Mouse (Mus musculus): ENCODE results near the gene Chuk. TPM values are rescaled to one million over a fixed set of nuclear protein-coding genes. Genes with fewer than 3 reads are reported as not detected.

Gene Chuk
- polyA plus RNA-seq, 1 experiment from 2014 or later = 40.1 TPM

DNA sequence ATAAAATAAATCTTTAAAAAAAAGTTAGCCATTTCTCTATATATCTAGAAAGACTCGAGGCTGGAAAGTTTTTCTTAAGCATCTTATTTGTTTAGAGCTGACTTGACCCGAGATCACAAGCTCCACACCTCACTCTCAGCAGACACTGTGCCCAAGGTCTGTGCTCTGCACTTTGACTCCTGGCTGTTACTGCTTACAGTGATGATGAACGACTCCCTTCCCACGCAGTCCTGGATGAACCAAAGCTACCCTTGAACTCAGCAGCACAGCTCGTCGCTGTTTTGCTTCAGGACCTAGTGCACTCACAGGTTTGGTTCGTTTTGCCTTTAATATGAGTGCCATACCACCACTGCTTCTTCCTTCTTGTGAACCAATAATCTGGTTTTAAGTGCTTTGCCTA is 43.5 kb downstream of the Chuk start:
- Histone ChIP-seq H3K27me3 (ENCODE audit: control insufficient read depth, insufficient read depth, low read depth, low read length) (no peaks in the 10 kb centered on the region), H3K4me1 (replicated peaks; ENCODE audit: control insufficient read depth, insufficient read depth, low read length) (peaks cover 9% of the 10 kb centered on the region), H3K9ac (ENCODE audit: low read length) (no peak overlapping the region), H3K36me3 (ENCODE audit: control insufficient read depth, insufficient read depth, low read length) (peaks cover 6% of the 10 kb centered on the region; the same call in 1 of the 2 replicates), H3K4me2 (ENCODE audit: low read depth, low read length) (no peak overlapping the region), H3K27ac (ENCODE audit: low read length) (no peak overlapping the region), H3K9me3 (ENCODE audit: control insufficient read depth, low read length) (no peaks in the 10 kb centered on the region), H3K4me3 (ENCODE audit: low read length) (no peak overlapping the region)
- 78% methylated on average over 7 of the region's 7 CpGs for WGBS
- no peak for ATAC-seq (ENCODE audit: low read depth)

DNA sequence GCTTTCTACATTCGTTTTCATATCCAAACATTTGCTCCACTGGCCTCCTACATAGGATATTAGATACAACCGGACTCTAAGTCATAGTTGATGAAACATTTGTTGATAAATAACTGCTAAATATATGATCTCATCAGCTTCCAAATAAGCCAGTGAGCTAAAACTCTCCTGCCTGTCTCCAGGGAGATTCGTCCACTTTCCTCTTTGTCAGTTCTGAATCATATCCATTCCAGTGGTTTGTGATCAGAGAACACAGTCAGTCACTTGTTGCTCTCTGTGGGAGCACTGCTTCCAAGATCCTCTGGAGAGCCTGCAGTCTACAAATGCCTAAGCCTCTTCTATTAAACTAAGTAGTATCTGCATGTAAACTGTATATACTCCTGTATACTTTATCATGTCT is 47.1 kb downstream of the Chuk start:
- peaks cover 12% of the 10 kb centered on the region; the same call in 1 of the 2 replicates for H3K36me3 ChIP-seq (ENCODE audit: control insufficient read depth, insufficient read depth, low read length)
- no peak overlapping the region for H3K4me2 ChIP-seq (ENCODE audit: low read depth, low read length)
- 81% methylated on average over 3 of the region's 3 CpGs for WGBS
- no peaks in the 10 kb centered on the region for H3K4me1 ChIP-seq (replicated peaks; ENCODE audit: control insufficient read depth, insufficient read depth, low read length)
- H3K9ac ChIP-seq (ENCODE audit: low read length) = no peak overlapping the region
- H3K27me3 ChIP-seq (ENCODE audit: control insufficient read depth, insufficient read depth, low read depth, low read length) = no peaks in the 10 kb centered on the region
- H3K9me3 ChIP-seq (ENCODE audit: control insufficient read depth, low read length) = no peaks in the 10 kb centered on the region
- H3K27ac ChIP-seq (ENCODE audit: low read length) = no peak overlapping the region
- no peak for ATAC-seq (ENCODE audit: low read depth)
- no peak overlapping the region for H3K4me3 ChIP-seq (ENCODE audit: low read length)

DNA sequence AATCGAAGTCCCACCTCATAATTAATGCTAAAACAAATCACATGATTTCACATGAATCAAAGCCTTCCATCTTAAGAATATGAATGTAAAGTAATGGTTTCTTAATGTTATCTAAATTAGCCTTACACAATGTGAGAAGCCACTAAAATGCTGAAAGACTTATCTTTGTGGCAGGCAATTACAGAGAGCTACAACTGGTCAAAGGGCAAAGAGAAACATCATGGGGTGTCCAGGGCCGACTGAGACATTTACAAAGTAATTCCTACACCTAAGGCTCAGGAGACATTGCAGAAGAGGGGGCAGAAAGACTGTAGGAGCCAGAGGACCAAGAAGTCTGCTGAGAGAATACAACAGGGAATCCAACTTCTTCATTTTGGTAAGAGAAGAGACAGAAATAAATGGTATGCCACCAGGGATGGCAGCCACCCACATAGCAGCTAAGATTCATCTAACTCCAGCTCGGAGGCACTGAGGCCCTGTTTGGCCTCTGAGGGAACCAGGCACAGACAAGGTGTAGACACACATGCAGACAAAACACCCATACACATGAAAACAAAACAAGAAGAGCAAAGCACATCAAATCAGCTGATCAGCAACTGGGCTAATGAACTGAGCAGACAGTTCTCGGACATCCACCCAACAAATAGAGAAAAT is 52.0 kb downstream of the Chuk start:
- H3K4me3 ChIP-seq (ENCODE audit: low read length) = no peak overlapping the region
- H3K27me3 ChIP-seq (ENCODE audit: control insufficient read depth, insufficient read depth, low read depth, low read length) = no peaks in the 10 kb centered on the region
- H3K4me1 ChIP-seq (replicated peaks; ENCODE audit: control insufficient read depth, insufficient read depth, low read length) = no peaks in the 10 kb centered on the region
- H3K9me3 ChIP-seq (ENCODE audit: control insufficient read depth, low read length) = no peaks in the 10 kb centered on the region
- ATAC-seq (ENCODE audit: low read depth) = no peak
- H3K36me3 ChIP-seq (ENCODE audit: control insufficient read depth, insufficient read depth, low read length) = peaks cover 21% of the 10 kb centered on the region
- no peak overlapping the region for H3K27ac ChIP-seq (ENCODE audit: low read length)
- 80% methylated on average over 4 of the region's 4 CpGs for WGBS
- no peak overlapping the region for H3K4me2 ChIP-seq (ENCODE audit: low read depth, low read length)
- H3K9ac ChIP-seq (ENCODE audit: low read length) = no peak overlapping the region

DNA sequence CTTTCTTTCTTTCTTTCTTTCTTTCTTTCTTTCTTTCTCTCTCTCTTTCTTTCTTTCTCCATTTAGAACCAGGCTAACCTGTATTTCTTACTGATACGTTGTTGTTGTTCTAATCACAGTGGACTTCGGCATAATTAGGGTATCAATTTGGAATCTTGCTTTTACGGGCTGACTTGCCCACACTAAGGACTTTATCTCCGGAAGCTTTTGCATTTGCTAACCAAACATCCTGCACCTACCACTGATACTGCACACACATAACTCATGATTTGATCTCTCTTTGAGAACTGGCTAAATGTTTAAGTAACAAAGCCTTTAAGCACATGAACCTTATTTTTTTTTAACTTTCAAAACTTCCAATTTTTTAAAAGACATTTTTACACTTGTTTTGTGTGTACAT is 56.9 kb downstream of the Chuk start:
- H3K9ac ChIP-seq (ENCODE audit: low read length) = no peak overlapping the region
- 58% methylated on average over 4 of the region's 4 CpGs for WGBS
- no peak overlapping the region for H3K4me3 ChIP-seq (ENCODE audit: low read length)
- no peak for ATAC-seq (ENCODE audit: low read depth)
- no peak overlapping the region for H3K4me2 ChIP-seq (ENCODE audit: low read depth, low read length)
- H3K27me3 ChIP-seq (ENCODE audit: control insufficient read depth, insufficient read depth, low read depth, low read length) = no peaks in the 10 kb centered on the region
- no peaks in the 10 kb centered on the region for H3K9me3 ChIP-seq (ENCODE audit: control insufficient read depth, low read length)
- H3K4me1 ChIP-seq (replicated peaks; ENCODE audit: control insufficient read depth, insufficient read depth, low read length) = no peaks in the 10 kb centered on the region
- peaks cover 12% of the 10 kb centered on the region for H3K36me3 ChIP-seq (ENCODE audit: control insufficient read depth, insufficient read depth, low read length)
- no peak overlapping the region for H3K27ac ChIP-seq (ENCODE audit: low read length)

DNA sequence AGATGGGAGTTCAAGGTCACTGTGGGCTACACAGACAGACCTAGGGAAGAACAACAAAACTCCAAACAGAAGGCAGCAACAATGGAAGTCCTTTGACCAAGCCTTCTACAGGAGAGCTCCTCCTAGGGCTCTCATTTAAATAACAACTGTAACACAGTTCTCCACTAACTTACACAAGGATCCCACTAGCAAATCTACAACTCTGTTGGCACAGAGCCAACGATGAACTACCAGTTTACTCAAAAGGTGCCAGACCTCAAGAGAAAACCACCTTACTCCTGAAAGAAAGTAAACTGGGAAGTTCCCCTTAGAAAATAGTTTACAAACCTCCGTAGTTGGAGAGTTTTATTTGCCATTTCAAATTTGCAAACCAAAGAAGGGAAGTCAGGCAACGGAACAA is 58.0 kb downstream of the Chuk start:
- Histone ChIP-seq H3K27me3 (ENCODE audit: control insufficient read depth, insufficient read depth, low read depth, low read length) (no peaks in the 10 kb centered on the region), H3K27ac (ENCODE audit: low read length) (no peak overlapping the region), H3K36me3 (ENCODE audit: control insufficient read depth, insufficient read depth, low read length) (peaks cover 9% of the 10 kb centered on the region), H3K9me3 (ENCODE audit: control insufficient read depth, low read length) (no peaks in the 10 kb centered on the region), H3K4me1 (replicated peaks; ENCODE audit: control insufficient read depth, insufficient read depth, low read length) (no peaks in the 10 kb centered on the region), H3K4me2 (ENCODE audit: low read depth, low read length) (no peak overlapping the region), H3K9ac (ENCODE audit: low read length) (no peak overlapping the region), H3K4me3 (ENCODE audit: low read length) (no peak overlapping the region)
- ATAC-seq (ENCODE audit: low read depth) = no peak
- WGBS = 54% methylated on average over 3 of the region's 3 CpGs

DNA sequence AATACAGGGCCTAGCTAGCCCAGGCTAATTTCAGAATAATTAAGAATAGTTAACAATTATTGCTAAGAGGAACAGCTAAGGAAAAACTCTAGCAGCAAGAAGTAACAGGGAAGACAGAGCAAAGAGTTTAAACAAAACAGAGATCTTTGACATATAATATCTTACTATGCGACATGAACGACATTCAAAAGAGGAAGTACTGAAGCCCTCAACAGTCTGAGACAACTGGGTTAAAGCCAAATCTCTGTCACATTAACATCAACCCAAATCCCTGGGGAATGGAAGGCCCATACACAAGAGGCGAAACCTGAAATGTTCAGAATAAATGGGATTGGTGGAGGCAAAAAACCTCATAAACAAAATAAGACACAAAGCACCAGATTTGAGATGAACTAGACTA is 61.4 kb downstream of the Chuk start:
- no peak overlapping the region for H3K4me3 ChIP-seq (ENCODE audit: low read length)
- no peak overlapping the region for H3K27ac ChIP-seq (ENCODE audit: low read length)
- H3K27me3 ChIP-seq (ENCODE audit: control insufficient read depth, insufficient read depth, low read depth, low read length) = no peaks in the 10 kb centered on the region
- 65% methylated on average over 3 of the region's 3 CpGs for WGBS
- H3K9ac ChIP-seq (ENCODE audit: low read length) = no peak overlapping the region
- no peak for ATAC-seq (ENCODE audit: low read depth)
- H3K36me3 ChIP-seq (ENCODE audit: control insufficient read depth, insufficient read depth, low read length) = 0 out of 2 replicates have a peak, but pooled peaks cover 2% of the 10 kb centered on the region
- no peaks in the 10 kb centered on the region for H3K4me1 ChIP-seq (replicated peaks; ENCODE audit: control insufficient read depth, insufficient read depth, low read length)
- H3K9me3 ChIP-seq (ENCODE audit: control insufficient read depth, low read length) = no peaks in the 10 kb centered on the region
- H3K4me2 ChIP-seq (ENCODE audit: low read depth, low read length) = no peak overlapping the region

DNA sequence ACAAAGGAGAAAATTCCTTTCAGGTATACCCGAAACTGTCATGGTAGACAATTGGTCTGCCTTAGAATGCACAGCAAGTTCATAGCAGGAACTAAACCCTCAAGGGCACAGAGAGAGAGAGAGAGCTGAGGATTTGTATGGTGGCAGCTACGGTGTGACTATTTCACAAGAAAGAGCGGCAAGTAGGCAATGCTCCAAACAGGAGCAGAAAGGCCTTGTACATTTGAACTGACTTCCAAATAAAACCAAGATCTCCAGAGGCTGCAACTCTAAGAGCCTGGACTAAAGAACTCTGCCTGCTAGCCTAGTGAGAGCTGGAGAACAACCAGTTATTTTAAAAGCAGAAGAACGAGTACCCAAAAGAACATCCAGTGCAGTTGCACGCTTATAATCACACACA is 65.2 kb downstream of the Chuk start:
- peaks cover 18% of the 10 kb centered on the region for H3K36me3 ChIP-seq (ENCODE audit: control insufficient read depth, insufficient read depth, low read length)
- H3K9ac ChIP-seq (ENCODE audit: low read length) = no peak overlapping the region
- no peaks in the 10 kb centered on the region for H3K9me3 ChIP-seq (ENCODE audit: control insufficient read depth, low read length)
- H3K27me3 ChIP-seq (ENCODE audit: control insufficient read depth, insufficient read depth, low read depth, low read length) = no peaks in the 10 kb centered on the region
- H3K4me2 ChIP-seq (ENCODE audit: low read depth, low read length) = no peak overlapping the region
- no peak for ATAC-seq (ENCODE audit: low read depth)
- no peak overlapping the region for H3K4me3 ChIP-seq (ENCODE audit: low read length)
- 81% methylated on average over 5 of the region's 5 CpGs for WGBS
- no peak overlapping the region for H3K27ac ChIP-seq (ENCODE audit: low read length)
- H3K4me1 ChIP-seq (replicated peaks; ENCODE audit: control insufficient read depth, insufficient read depth, low read length) = no peaks in the 10 kb centered on the region

DNA sequence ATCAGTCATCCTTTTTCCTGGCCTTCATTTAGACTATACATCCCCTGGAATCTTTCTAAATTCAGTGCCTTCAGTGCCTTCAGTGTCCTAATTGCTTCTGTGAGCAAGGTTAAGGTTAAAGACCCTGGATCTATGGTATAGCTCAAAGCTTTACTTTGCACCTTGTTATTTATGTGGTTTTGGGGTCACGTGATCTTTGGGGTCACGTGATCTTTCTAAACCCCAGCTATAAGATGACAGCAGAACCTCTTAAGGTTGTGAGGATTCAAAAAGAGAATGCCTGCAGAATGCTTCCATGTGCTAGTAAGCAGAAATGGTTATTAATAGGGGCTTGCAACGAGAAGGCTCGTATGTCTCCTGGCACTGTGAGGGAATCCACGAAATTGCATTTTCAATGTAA is 73.9 kb downstream of the Chuk start:
- peaks cover 11% of the 10 kb centered on the region for H3K36me3 ChIP-seq (ENCODE audit: control insufficient read depth, insufficient read depth, low read length)
- ATAC-seq (ENCODE audit: low read depth) = no peak
- no peak overlapping the region for H3K4me2 ChIP-seq (ENCODE audit: low read depth, low read length)
- H3K9ac ChIP-seq (ENCODE audit: low read length) = no peak overlapping the region
- no peak overlapping the region for H3K27ac ChIP-seq (ENCODE audit: low read length)
- WGBS = 91% methylated on average over 5 of the region's 5 CpGs
- H3K27me3 ChIP-seq (ENCODE audit: control insufficient read depth, insufficient read depth, low read depth, low read length) = no peaks in the 10 kb centered on the region
- H3K4me3 ChIP-seq (ENCODE audit: low read length) = no peak overlapping the region
- no peaks in the 10 kb centered on the region for H3K4me1 ChIP-seq (replicated peaks; ENCODE audit: control insufficient read depth, insufficient read depth, low read length)
- H3K9me3 ChIP-seq (ENCODE audit: control insufficient read depth, low read length) = no peaks in the 10 kb centered on the region

DNA sequence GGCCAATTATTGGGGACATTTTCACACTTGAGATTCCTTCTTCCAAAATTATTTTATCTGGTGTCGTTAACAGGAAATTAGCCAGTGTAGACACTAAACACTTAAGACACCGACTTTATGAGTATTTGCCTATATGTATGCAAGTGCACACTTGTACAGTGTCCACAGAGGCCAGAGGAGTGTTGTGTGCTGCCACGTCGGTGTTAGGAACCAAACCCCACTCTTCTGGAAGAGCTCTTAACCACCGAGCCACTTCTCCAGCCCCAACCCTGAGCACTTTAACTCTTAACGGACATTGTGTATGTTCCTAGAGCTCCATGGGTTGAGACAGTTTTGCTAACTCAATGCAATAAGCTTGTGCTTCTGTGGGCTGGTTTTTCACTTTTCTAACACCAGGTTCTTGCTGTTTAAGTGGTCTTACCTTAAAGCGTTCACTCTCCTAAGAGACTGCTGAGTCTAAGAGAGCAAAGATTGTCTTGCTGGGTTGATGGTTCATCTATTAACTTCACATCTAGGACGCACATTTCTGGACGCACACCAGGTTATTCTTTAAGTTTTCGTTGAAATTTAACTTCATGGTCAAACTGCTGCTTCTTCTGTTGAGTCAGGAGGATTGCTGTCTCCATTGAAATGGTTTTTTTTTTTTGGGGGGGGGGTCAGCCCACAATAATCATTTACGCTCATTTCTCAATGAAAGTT is 75.1 kb downstream of the Chuk start:
- H3K9ac ChIP-seq (ENCODE audit: low read length) = no peak overlapping the region
- WGBS = 66% methylated on average over 11 of the region's 11 CpGs
- no peaks in the 10 kb centered on the region for H3K9me3 ChIP-seq (ENCODE audit: control insufficient read depth, low read length)
- no peak overlapping the region for H3K27ac ChIP-seq (ENCODE audit: low read length)
- no peaks in the 10 kb centered on the region for H3K27me3 ChIP-seq (ENCODE audit: control insufficient read depth, insufficient read depth, low read depth, low read length)
- no peak overlapping the region for H3K4me3 ChIP-seq (ENCODE audit: low read length)
- H3K4me2 ChIP-seq (ENCODE audit: low read depth, low read length) = no peak overlapping the region
- peak; percentile 70 for ATAC-seq (ENCODE audit: low read depth)
- peaks cover 4% of the 10 kb centered on the region; the same call in 1 of the 2 replicates for H3K36me3 ChIP-seq (ENCODE audit: control insufficient read depth, insufficient read depth, low read length)
- H3K4me1 ChIP-seq (replicated peaks; ENCODE audit: control insufficient read depth, insufficient read depth, low read length) = no peaks in the 10 kb centered on the region

Data from lung, embryonic 16.5 days (tissue).